Mouse (Mus musculus) forebrain, embryonic 15.5 days (tissue): ENCODE data around the gene Itih2. TPM values are rescaled to one million over a fixed set of nuclear protein-coding genes. Genes with fewer than 3 reads are reported as not detected.
A peak's percentile ranks its signal among the peaks of the same experiment; 100 is the strongest.

Experiments
- ATAC-seq: fragments of 200-750 bp; cut with Nextera tagmentation; replicated peaks from 2 replicates; pipeline ENCODE4 v1.8.0; 2017; ENCODE audit warnings: mild to moderate bottlenecking, moderate TSS enrichment, moderate library complexity
- H3K27ac ChIP-seq: fragments of 300-500 bp; sonication (generic); replicated peaks from 2 replicates; pipeline ENCODE4 v1.5.1; 2015; ENCODE audit warnings: mild to moderate bottlenecking, inconsistent platforms
- H3K27me3 ChIP-seq: fragments of 300-500 bp; sonication (generic); 2 replicates; pipeline ENCODE4 v1.6.1; 2015; ENCODE audit warnings: inconsistent platforms
- H3K36me3 ChIP-seq: fragments of 300-500 bp; sonication (generic); 2 replicates; pipeline ENCODE4 v1.6.1; 2015; ENCODE audit warnings: mild to moderate bottlenecking, inconsistent platforms
- H3K4me1 ChIP-seq: fragments of 300-500 bp; sonication (generic); 2 replicates; pipeline ENCODE4 v1.6.1; 2015; ENCODE audit warnings: inconsistent platforms
- H3K4me2 ChIP-seq: fragments of 300-500 bp; sonication (generic); replicated peaks from 2 replicates; pipeline ENCODE4 v1.6.1; 2015; ENCODE audit warnings: mild to moderate bottlenecking, inconsistent platforms
- H3K4me3 ChIP-seq: fragments of 300-500 bp; sonication (generic); 2 replicates; pipeline ENCODE4 v1.5.1; 2015; ENCODE audit warnings: mild to moderate bottlenecking, inconsistent platforms
- H3K9ac ChIP-seq: fragments of 300-500 bp; sonication (generic); replicated peaks from 2 replicates; pipeline ENCODE4 v1.6.1; 2015; ENCODE audit warnings: mild to moderate bottlenecking, inconsistent platforms
- H3K9me3 ChIP-seq: fragments of 300-500 bp; sonication (generic); 2 replicates; pipeline ENCODE4 v1.6.1; 2016; ENCODE audit warnings: inconsistent platforms
- WGBS: fragments of 180-500 bp; shearing (Covaris S2); methylation state at CpG from one replicate; pipeline ENCODE4 v1.1.7; 2015; ENCODE audit warnings: mixed read lengths; 5-methylcytosine and 5-hydroxymethylcytosine counted together
- polyA plus RNA-seq: library from polyadenylated mRNA; unstranded; fragments of >200 nt; fragmentation: Nextera tagmentation; extraction: Ambion mirVana; gene quantifications from 2 replicates; pipeline ENCODE4 v1.2.1, GENCODE M21; 2015

Itih2 gene
- polyA plus RNA-seq, 1 experiment from 2014 or later: 1.4 TPM

DNA sequence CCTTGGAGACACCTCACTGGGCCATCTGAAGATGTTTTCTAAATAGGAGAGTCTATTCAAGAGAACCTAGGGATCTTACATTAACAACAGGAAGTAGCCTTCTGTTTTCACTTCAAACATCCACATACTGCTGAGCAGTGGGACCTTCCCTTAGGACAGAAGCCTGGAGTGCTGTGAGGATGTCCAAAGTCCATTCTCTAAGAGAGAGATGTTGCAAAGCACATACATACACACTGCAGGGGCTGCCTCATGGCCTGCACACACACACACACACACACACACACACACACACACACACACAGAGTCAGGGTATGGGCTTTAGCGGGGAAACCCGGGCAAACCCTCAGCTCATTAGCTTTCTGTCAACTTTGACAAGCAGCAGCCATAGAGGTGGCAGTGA lies 30.7 kb downstream of the Itih2 start:
- Histone ChIP-seq H3K9me3 (no peaks in the 10 kb centered on the region), H3K4me2 (no peak overlapping the region), H3K27ac (no peak overlapping the region), H3K9ac (no peak overlapping the region), H3K36me3 (no peaks in the 10 kb centered on the region), H3K4me1 (no peaks in the 10 kb centered on the region), H3K27me3 (no peaks in the 10 kb centered on the region), H3K4me3 (no peak overlapping the region)
- 71% methylated on average over 2 of the region's 2 CpGs for WGBS
- ATAC-seq: no peak

DNA sequence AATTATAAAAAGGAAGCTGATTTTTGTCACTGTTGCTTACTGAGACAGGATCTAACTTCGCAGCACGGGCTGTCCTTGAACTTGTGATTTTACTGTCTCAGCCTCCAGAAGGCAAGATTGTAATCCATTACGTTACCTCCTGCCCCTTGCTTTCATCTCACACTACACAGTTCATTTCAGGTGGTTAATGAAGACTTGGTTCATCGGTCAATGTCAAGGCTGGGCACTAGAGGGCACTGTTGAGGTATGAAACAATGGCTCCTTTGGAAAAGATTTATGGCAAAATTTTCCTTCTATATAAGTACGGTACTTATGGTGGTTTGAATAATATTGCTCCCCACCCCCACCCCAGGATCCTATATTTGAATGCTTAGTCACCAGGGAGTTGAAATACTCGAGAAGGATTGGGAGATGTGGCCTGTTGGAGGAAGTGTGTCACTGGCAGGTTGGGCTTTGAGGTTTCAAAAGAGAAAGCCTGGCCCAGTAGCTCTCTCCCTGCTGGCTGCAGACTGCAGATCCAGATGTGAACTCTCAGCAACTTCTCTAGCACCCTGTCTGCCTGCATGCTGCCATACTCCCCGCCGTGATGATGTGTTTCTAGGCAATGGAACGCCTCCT lies 32.5 kb downstream of the Itih2 start:
- H3K4me3 ChIP-seq: no peak overlapping the region
- no peak overlapping the region for H3K27ac ChIP-seq
- H3K9me3 ChIP-seq: no peaks in the 10 kb centered on the region
- H3K27me3 ChIP-seq: no peaks in the 10 kb centered on the region
- ATAC-seq: no peak
- no peak overlapping the region for H3K4me2 ChIP-seq
- WGBS: 37% methylated on average over 9 of the region's 9 CpGs
- H3K36me3 ChIP-seq: 0 out of 2 replicates have a peak, but pooled peaks cover 4% of the 10 kb centered on the region
- H3K9ac ChIP-seq: no peak overlapping the region
- no peaks in the 10 kb centered on the region for H3K4me1 ChIP-seq

DNA sequence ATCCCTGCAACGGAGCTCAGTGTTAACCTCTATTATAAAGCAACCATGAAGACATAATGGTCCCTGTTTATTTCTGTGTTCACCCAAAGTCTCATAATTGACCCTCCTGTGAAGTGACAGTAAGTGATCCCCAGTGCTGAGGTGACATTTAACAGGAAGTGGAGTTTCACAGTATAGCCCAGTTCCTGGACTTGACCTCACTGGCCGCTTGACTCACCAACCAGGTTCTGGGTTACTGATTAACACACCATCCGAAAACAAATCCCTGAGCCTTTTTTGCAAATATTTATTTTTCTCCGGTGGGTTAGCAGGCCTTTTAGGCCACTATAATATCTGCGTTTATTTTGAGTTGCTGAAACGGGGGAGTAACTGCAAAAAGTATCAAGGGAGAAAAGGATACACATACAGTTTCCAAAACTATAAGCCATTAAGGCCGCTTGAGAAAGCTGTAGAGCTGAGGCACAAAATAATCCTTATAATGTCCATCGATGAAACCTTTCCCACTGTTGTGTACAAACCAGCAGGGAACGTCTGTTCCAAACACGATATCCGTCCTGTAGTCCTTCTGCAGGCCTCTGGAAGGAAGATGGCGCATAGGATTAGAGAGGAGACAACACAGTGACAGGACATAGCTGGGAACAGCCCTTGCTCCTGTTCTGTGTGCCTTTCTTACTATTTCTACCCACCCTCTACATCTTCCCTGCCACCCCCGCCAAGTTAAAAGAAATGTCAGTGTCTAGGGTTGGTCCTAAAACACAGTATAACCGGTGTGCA lies 36.7 kb downstream of the Itih2 start:
- H3K4me2 ChIP-seq: no peak overlapping the region
- ATAC-seq: no peak
- no peak overlapping the region for H3K4me3 ChIP-seq
- no peak overlapping the region for H3K27ac ChIP-seq
- H3K27me3 ChIP-seq: no peaks in the 10 kb centered on the region
- no peaks in the 10 kb centered on the region for H3K9me3 ChIP-seq
- no peaks in the 10 kb centered on the region for H3K4me1 ChIP-seq
- H3K9ac ChIP-seq: no peak overlapping the region
- 92% methylated on average over 14 of the region's 14 CpGs for WGBS
- peaks cover 40% of the 10 kb centered on the region for H3K36me3 ChIP-seq

DNA sequence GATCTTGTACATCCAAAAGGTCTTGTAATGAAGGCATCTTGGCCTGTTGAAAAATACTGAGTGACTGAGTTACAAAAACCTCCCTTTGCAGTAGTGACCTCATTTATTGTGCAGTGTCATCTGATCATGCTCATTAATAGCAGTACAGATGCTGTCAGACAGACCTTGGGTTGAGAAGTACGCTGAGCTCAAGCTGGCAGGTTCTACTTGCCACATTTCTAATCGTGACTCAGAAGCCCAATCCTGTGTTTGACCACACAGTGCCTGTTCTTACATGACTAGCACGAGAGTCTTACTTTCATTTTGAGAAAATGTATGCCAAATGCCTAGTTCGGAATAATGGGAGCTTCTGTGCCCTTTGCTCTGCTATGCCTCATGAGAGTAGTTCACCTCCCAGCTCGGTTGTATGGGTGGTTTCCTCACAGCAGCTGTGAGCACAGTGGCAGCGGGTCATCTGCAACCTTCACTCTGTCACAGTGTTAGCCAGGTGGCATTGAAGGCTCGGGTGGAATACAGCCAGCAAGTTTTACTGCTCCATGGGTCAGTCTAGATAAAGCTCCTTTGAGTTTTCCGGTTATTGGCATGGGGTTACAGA lies 43.8 kb downstream of the Itih2 start:
- no peaks in the 10 kb centered on the region for H3K9me3 ChIP-seq
- WGBS: 86% methylated on average over 8 of the region's 8 CpGs
- ATAC-seq: no peak

DNA sequence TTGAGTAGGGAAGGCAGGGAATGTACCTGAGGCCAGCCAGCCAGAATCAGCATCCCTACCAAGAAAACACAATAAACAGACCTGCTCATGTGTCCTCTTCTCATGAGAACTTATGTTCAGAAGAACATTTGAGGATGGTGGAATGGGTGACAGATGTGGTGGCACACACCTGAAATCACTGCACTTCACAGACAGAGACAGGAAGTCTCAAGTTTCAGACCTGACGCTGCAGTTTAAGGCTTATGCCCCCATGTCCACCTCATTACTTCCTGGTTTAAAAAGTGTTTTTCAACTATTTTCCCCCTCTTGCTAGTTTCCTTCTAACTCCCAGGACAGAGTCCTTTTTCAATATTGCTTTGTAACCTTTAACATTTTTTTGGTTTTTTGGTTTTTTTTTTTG lies 48.5 kb downstream of the Itih2 start:
- Histone ChIP-seq H3K4me1 (peaks cover 38% of the 10 kb centered on the region), H3K4me3 (no peak overlapping the region), H3K9ac (no peak overlapping the region), H3K4me2 (no peak overlapping the region), H3K27me3 (no peaks in the 10 kb centered on the region), H3K9me3 (no peaks in the 10 kb centered on the region), H3K36me3 (peaks cover 13% of the 10 kb centered on the region), H3K27ac (no peak overlapping the region)
- 88% methylated on average over 1 of the region's 1 CpGs for WGBS
- ATAC-seq: no peak

More for the DNA sequence above, 43.8 kb downstream of the Itih2 start:
- Histone ChIP-seq H3K4me2 (no peak overlapping the region), H3K27ac (no peak overlapping the region), H3K27me3 (no peaks in the 10 kb centered on the region), H3K4me1 (peaks cover 11% of the 10 kb centered on the region), H3K4me3 (no peak overlapping the region), H3K36me3 (peaks cover 46% of the 10 kb centered on the region), H3K9ac (no peak overlapping the region)

DNA sequence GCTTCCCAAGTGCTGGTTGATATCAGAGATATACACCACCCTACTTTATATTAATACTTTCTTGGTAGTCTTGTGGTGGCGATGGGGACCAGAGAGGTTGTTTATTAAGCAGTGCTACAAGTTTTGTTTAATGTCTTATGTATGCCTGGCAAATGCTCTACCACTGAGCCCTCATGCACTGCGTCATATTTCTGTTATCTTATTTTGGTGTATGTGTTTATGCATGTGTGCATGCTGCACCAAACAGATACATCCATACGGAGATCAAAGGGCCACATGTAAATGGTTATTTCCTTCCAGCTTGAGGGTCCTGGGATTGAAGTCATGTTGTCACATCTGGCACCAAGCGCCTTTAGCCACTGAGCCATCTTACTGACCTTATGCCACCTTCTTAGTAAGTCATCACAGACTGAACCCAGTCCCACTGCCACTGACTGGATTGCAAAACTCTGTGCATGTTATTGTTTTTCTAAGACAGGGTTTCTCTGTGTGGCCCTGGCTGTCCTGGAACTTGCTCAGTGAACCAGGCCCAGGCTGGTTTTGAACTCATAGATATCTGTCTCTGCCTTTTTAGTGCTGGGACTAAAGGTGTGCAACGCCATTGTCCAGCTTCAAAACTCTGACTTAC lies 49.6 kb downstream of the Itih2 start:
- ATAC-seq: no peak
- Histone ChIP-seq H3K27me3 (no peaks in the 10 kb centered on the region), H3K4me2 (peak overlapping the region; percentile 68), H3K27ac (no peak overlapping the region), H3K9ac (peak overlapping the region; percentile 96), H3K4me3 (peak overlapping the region; percentile 95), H3K4me1 (peaks cover 45% of the 10 kb centered on the region), H3K9me3 (no peaks in the 10 kb centered on the region), H3K36me3 (peaks cover 5% of the 10 kb centered on the region; the same call in 1 of the 2 replicates)
- WGBS: 92% methylated on average over 5 of the region's 5 CpGs

DNA sequence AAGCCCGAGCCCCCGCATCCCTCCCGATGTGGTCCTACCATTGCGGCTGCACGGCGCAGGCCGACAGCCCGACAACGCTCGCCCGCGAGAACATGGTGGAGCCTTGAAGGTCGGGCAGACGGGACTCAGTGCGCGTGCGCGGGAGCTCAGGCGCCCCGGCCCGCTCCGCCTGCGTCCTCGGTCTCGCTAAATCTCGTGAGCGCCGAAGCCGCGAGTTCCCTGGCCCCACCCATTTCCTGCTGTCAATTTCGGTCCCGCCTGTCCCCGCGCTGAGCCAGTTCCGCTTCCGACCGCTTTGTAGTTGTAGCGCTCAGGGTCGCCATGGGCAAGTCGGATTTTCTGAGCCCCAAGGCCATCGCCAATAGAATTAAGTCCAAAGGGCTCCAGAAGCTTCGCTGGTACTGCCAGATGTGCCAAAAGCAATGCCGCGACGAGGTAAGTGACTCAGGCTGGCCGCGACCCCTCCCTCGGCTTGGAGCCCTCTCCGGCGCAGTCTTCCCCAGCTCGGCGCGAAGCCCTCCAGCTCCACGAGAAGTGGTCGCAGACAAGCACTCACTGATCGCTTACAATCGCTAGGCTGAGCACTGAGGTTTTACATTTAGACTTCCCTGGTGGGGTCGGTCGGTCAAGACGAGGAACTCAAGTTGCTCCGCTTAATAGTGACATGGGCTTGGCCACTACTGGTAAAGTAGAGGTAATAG lies 50.7 kb downstream of the Itih2 start, which contains the start of the genes Atp5c1 and Kin:
Gene Atp5c1 (minus strand): TSS at position 201 of the 701 bp plus-strand sequence.
Gene Kin (plus strand): TSS at position 284 of the 701 bp plus-strand sequence.
- H3K9ac ChIP-seq: peak within 1 kb of the TSS; percentile 96
- H3K4me2 ChIP-seq: peak within 1 kb of the TSS; percentile 68
- H3K36me3 ChIP-seq: no peaks in the 10 kb centered on the region
- H3K9me3 ChIP-seq: no peaks in the 10 kb centered on the region
- peak within 1 kb of the TSS; percentile 95 for H3K4me3 ChIP-seq
- H3K4me1 ChIP-seq: peaks cover 45% of the 10 kb centered on the region
- peak within 1 kb of the TSS; percentile 90 for H3K27ac ChIP-seq
- under 1% methylated on average over 61 of the region's 61 CpGs for WGBS
- peak; percentile 98 for ATAC-seq
- no peaks in the 10 kb centered on the region for H3K27me3 ChIP-seq

DNA sequence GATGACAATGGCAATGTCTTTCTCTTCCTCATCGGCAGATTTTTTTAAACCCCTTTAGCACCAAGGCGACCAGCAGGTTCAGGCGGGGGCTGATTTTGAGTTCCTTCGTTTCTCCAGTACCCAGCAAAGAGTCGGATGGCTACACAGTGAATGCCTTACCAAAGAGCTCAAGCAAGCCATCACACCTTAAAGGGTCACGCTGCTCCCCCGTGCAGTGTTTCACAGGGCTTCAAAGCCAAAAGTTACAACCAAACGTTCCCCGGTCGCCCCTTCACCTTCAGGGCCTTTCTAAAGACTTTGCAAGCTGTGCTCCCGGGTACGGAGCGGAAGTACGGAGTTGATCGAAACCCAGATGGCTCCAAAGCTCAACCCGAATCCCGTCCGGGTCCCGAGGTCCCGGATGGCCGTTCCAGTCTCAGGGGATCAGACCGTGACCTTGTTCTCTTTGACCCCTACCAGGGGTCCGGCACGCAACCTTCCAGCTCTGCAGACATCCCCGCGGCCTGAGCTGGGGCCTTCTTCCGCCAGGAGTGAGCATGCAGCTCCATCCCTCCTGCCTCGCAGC lies 51.4 kb downstream of the Itih2 start:
- no peaks in the 10 kb centered on the region for H3K27me3 ChIP-seq
- H3K4me3 ChIP-seq: peak overlapping the region; percentile 95
- peak overlapping the region; percentile 51 for H3K4me2 ChIP-seq
- H3K4me1 ChIP-seq: peaks cover 44% of the 10 kb centered on the region
- H3K9me3 ChIP-seq: no peaks in the 10 kb centered on the region
- ATAC-seq: no peak
- H3K27ac ChIP-seq: peak overlapping the region; percentile 90
- peak overlapping the region; percentile 96 for H3K9ac ChIP-seq
- H3K36me3 ChIP-seq: no peaks in the 10 kb centered on the region
- WGBS: 0% methylated on average over 28 of the region's 28 CpGs

DNA sequence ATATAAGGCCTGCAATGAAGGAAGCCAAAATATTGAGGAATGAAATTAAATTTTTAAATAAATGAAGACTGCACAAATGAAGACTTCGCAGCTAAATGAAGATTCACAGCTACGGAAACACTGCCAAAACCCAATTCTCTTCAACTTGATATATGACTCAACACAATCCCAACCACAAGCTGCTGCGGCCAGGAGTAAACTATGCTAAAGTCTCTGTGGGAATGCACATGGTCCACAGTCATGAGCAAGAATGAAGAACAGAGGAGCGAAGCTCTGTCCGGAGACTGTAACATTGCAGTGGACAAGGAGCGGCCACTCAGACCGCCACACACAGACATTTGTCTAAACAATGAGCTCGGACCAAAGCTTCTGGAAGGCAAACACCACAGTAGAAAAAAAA lies 54.5 kb downstream of the Itih2 start:
- Histone ChIP-seq H3K36me3 (no peaks in the 10 kb centered on the region), H3K27ac (no peak overlapping the region), H3K9ac (no peak overlapping the region), H3K27me3 (no peaks in the 10 kb centered on the region), H3K4me2 (no peak overlapping the region), H3K9me3 (no peaks in the 10 kb centered on the region), H3K4me1 (peaks cover 30% of the 10 kb centered on the region), H3K4me3 (no peak overlapping the region)
- 92% methylated on average over 8 of the region's 8 CpGs for WGBS
- ATAC-seq: no peak

DNA sequence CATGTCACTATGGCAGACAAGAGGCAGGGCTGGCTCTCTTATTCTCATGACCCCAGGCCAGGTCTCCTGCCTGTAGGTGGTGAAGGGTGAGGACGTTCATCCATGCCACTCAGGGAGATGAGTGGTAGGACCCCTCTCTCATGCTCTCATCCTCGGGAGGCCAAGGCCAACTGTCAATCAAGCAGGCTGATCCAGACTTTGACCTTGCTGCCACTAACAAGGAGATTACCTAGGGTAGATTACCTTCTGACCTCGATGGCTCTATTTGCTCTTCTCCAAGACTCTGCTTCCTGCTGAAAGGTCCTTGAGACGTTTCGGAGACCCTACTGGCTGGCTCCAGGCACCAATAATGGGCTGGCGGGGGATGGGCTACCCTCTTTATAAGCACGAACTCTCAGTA lies 56.7 kb downstream of the Itih2 start:
- H3K36me3 ChIP-seq: no peaks in the 10 kb centered on the region
- 87% methylated on average over 7 of the region's 7 CpGs for WGBS
- no peak overlapping the region for H3K9ac ChIP-seq
- no peaks in the 10 kb centered on the region for H3K27me3 ChIP-seq
- no peak overlapping the region for H3K27ac ChIP-seq
- no peak for ATAC-seq
- no peaks in the 10 kb centered on the region for H3K9me3 ChIP-seq
- H3K4me2 ChIP-seq: no peak overlapping the region
- peaks cover 24% of the 10 kb centered on the region for H3K4me1 ChIP-seq
- no peak overlapping the region for H3K4me3 ChIP-seq

DNA sequence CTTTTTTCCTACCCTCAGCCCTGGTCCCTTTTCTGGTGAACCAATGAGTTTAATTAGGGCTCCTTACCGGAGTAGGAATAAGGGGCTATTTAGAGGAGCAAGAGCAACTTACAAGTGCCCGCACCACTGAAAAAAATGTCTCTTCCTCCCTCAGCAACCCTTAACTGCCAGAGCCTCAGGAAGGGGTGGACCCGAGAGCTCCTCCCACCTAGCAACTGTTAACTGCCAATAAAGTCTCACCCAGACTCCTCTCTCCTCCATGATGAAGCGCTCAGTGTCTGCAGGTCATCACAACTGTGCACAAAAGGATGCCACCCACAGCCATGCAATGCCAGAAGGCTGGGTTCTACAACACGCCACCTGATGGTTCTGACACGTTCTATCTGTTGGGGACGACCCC lies 59.4 kb downstream of the Itih2 start:
- Histone ChIP-seq H3K27ac (no peak overlapping the region), H3K36me3 (peaks cover 18% of the 10 kb centered on the region), H3K9me3 (no peaks in the 10 kb centered on the region), H3K4me1 (peaks cover 2% of the 10 kb centered on the region), H3K9ac (no peak overlapping the region), H3K4me3 (no peak overlapping the region), H3K4me2 (no peak overlapping the region), H3K27me3 (no peaks in the 10 kb centered on the region)
- ATAC-seq: no peak
- WGBS: 93% methylated on average over 7 of the region's 7 CpGs
